In genomic region chr3:51744339-51744759, GRCm38 (mm10) we compare ENCODE assay signal across 9 mouse cellular contexts.
DNase-seq lines count a peak whose midpoint lies in the region; ATAC-seq and TF ChIP-seq lines count a peak whose summit lies in the region.
"Had no signal": no experiment of that assay in that cellular context is flagged by ENCODE, and none has a peak within 500 bp of the region (broad histone marks: within the 10 kb centered on the region; RNA-seq: fewer than 3 reads in every experiment).

No protein-coding gene starts in this region.

- no peak for TF ChIP-seq CTCF in lung, embryonic 14.5 days (IDR thresholded peaks at IDR 0.05; ENCODE audit: low read depth)
- no peak for TF ChIP-seq CTCF in lung, adult 2 months (IDR thresholded peaks at IDR 0.05; ENCODE audit: insufficient read depth, low read length)
- no peak for TF ChIP-seq CTCF in bone marrow, adult 2 months (IDR thresholded peaks at IDR 0.05; ENCODE audit: control insufficient read depth, insufficient read depth, low read length)

- H3K9me3 ChIP-seq in lung, embryonic 14.5 days (ENCODE audit: low read depth, low read length), result no peaks in the 10 kb centered on the region
- no peaks in the 10 kb centered on the region for H3K9me3 ChIP-seq in liver, embryonic 11.5 days (ENCODE audit: control insufficient read depth, low read length)
- no peaks in the 10 kb centered on the region for H3K9me3 ChIP-seq in stomach, embryonic 15.5 days
- H3K9me3 ChIP-seq: hindbrain, embryonic 12.5 days had no signal

- H3K4me1 ChIP-seq in lung, embryonic 14.5 days (ENCODE audit: insufficient read depth), result peaks cover 26% of the 10 kb centered on the region
- peaks cover 3% of the 10 kb centered on the region for H3K4me1 ChIP-seq in lung, adult 2 months (ENCODE audit: control insufficient read depth, insufficient read depth, low read length)
- peaks cover 2% of the 10 kb centered on the region; the same call in 1 of the 2 replicates for H3K4me1 ChIP-seq in bone marrow, adult 2 months (ENCODE audit: control insufficient read depth, insufficient read depth, low read length)
- H3K4me1 ChIP-seq in liver, embryonic 11.5 days (replicated peaks; ENCODE audit: control insufficient read depth, insufficient read depth, low read length), result peaks cover 50% of the 10 kb centered on the region
- peaks cover 9% of the 10 kb centered on the region for H3K4me1 ChIP-seq in stomach, embryonic 15.5 days

- peak overlapping the region; percentile 63 for H3K27ac ChIP-seq in lung, embryonic 14.5 days (ENCODE audit: low read depth)
- peak overlapping the region; percentile 66 for H3K27ac ChIP-seq in bone marrow, adult 2 months (ENCODE audit: control insufficient read depth, insufficient read depth, low read depth, low read length, poor library complexity)
- H3K27ac ChIP-seq in liver, embryonic 11.5 days (ENCODE audit: low read depth, low read length), result peak overlapping the region; percentile 70
- no peak overlapping the region for H3K27ac ChIP-seq in stomach, embryonic 15.5 days
- H3K27ac ChIP-seq: hindbrain, embryonic 12.5 days had no signal

- no peak overlapping the region for H3K4me2 ChIP-seq in lung, embryonic 14.5 days
- peak overlapping the region; percentile 50 for H3K4me2 ChIP-seq in liver, embryonic 11.5 days
- no peak overlapping the region for H3K4me2 ChIP-seq in stomach, embryonic 15.5 days
- H3K4me2 ChIP-seq: hindbrain, embryonic 12.5 days had no signal

- no peak for TF ChIP-seq POLR2A in lung, adult 2 months (IDR thresholded peaks at IDR 0.05; ENCODE audit: borderline replicate concordance, extremely low read depth, low read depth, low read length)
- no peak for TF ChIP-seq POLR2A in bone marrow, adult 2 months (IDR thresholded peaks at IDR 0.05; ENCODE audit: borderline replicate concordance, control insufficient read depth, low read depth, low read length)

- no peaks in the 10 kb centered on the region for H3K36me3 ChIP-seq in lung, embryonic 14.5 days (ENCODE audit: insufficient read depth)
- H3K36me3 ChIP-seq in liver, embryonic 11.5 days (ENCODE audit: control insufficient read depth, insufficient read depth, low read length), result no peaks in the 10 kb centered on the region
- H3K36me3 ChIP-seq in stomach, embryonic 15.5 days, result no peaks in the 10 kb centered on the region
- H3K36me3 ChIP-seq: hindbrain, embryonic 12.5 days had no signal

- peak; percentile 57 for DNase-seq in lung, embryonic 14.5 days
- DNase-seq in lung, adult 2 months, result no peak
- DNase-seq in liver, embryonic 11.5 days (ENCODE audit: low spot score), result peak; percentile 46
- DNase-seq in adrenal gland, postnatal 25 days, result no peak
- no peak for DNase-seq in layer of hippocampus, adult 18-20 months (ENCODE audit: low spot score in 2 of 2)
- DNase-seq in cerebellum, postnatal 10 days, result no peak

- no peak overlapping the region for H3K9ac ChIP-seq in lung, embryonic 14.5 days
- H3K9ac ChIP-seq in liver, embryonic 11.5 days (ENCODE audit: low read depth, low read length), result peak overlapping the region; percentile 40; the same call in 1 of the 2 replicates
- H3K9ac ChIP-seq in stomach, embryonic 15.5 days, result no peak overlapping the region
- H3K9ac ChIP-seq: hindbrain, embryonic 12.5 days had no signal

- H3K27me3 ChIP-seq in lung, embryonic 14.5 days (ENCODE audit: insufficient read depth, low read length), result no peaks in the 10 kb centered on the region
- H3K27me3 ChIP-seq in liver, embryonic 11.5 days (replicated peaks; ENCODE audit: control insufficient read depth, insufficient read depth, low read length), result no peaks in the 10 kb centered on the region
- H3K27me3 ChIP-seq in stomach, embryonic 15.5 days (replicated peaks), result no peaks in the 10 kb centered on the region
- H3K27me3 ChIP-seq: hindbrain, embryonic 12.5 days had no signal

- no peak overlapping the region for H3K4me3 ChIP-seq in lung, embryonic 14.5 days (ENCODE audit: low read depth, low read length)
- no peak overlapping the region for H3K4me3 ChIP-seq in lung, adult 2 months (replicated peaks; ENCODE audit: extremely low read depth, low read depth, low read length)
- no peak overlapping the region for H3K4me3 ChIP-seq in bone marrow, adult 2 months (replicated peaks; ENCODE audit: control insufficient read depth, low read depth, low read length)
- H3K4me3 ChIP-seq in liver, embryonic 11.5 days (ENCODE audit: low read depth, low read length), result no peak overlapping the region
- no peak overlapping the region for H3K4me3 ChIP-seq in stomach, embryonic 15.5 days (replicated peaks)
- H3K4me3 ChIP-seq: hindbrain, embryonic 12.5 days had no signal

- WGBS in lung, embryonic 14.5 days, result 21% methylated on average over 4 of the region's 4 CpGs
- WGBS in lung, adult 2 months, result 22% methylated on average over 4 of the region's 4 CpGs
- WGBS in bone marrow, adult 2 months, result 6% methylated on average over 4 of the region's 4 CpGs
- WGBS in liver, embryonic 11.5 days, result 5% methylated on average over 4 of the region's 4 CpGs
- 48% methylated on average over 4 of the region's 4 CpGs for WGBS in stomach, embryonic 15.5 days

- peak; percentile 38; the same call in 1 of the 2 replicates for ATAC-seq in lung, embryonic 14.5 days (ENCODE audit: insufficient read depth)
- peak; percentile 93 for ATAC-seq in liver, embryonic 11.5 days (replicated peaks; ENCODE audit: low FRiP score)
- peak; percentile 66; the same call in 1 of the 2 replicates for ATAC-seq in stomach, embryonic 15.5 days (ENCODE audit: insufficient read depth, low FRiP score, low read depth)

Comparison
In these comparisons a context has a peak if more than half of its experiments do, and no peak if none do; other contexts are left out.
1. DNase-seq: peak in lung, embryonic 14.5 days (single experiment) and liver, embryonic 11.5 days (single experiment); none in lung, adult 2 months (single experiment), adrenal gland, postnatal 25 days (single experiment), layer of hippocampus, adult 18-20 months (0 of 2) and cerebellum, postnatal 10 days (0 of 2).
2. ATAC-seq: peak in every context shown above with its lines; median percentile 93 in liver, embryonic 11.5 days; 66 in stomach, embryonic 15.5 days; 38 in lung, embryonic 14.5 days.